Mouse (Mus musculus) midbrain, embryonic 14.5 days (tissue): Measurements from ENCODE around the gene Bmp3. TPM values are rescaled to one million over a fixed set of nuclear protein-coding genes. Genes with fewer than 3 reads are reported as not detected.
A peak's percentile ranks its signal among the peaks of the same experiment; 100 is the strongest.

ENCODE experiments used
- ATAC-seq: fragments of 200-750 bp; cut with Nextera tagmentation; 2 replicates; pipeline ENCODE4 v1.8.0; 2017; ENCODE audit warnings: moderate number of reproducible peaks, moderate library complexity; ENCODE audit not compliant: low FRiP score, low TSS enrichment
- DNase-seq: peaks from one replicate; pipeline ENCODE4 v3.0.0-alpha.2; 2015
- H3K27ac ChIP-seq: fragments of 300-500 bp; sonication (generic); replicated peaks from 2 replicates; pipeline ENCODE4 v1.5.1; 2014; ENCODE audit warnings: mild to moderate bottlenecking, low read depth, low read length, moderate library complexity
- H3K27me3 ChIP-seq: fragments of 300-500 bp; sonication (generic); 2 replicates; pipeline ENCODE4 v1.6.1; 2014; ENCODE audit warnings: low read length, control low read depth, mixed read lengths; ENCODE audit not compliant: control insufficient read depth, insufficient read depth
- H3K36me3 ChIP-seq: fragments of 300-500 bp; sonication (generic); 2 replicates; pipeline ENCODE4 v1.6.1; 2014; ENCODE audit warnings: low read length, control low read depth; ENCODE audit not compliant: control insufficient read depth, insufficient read depth
- H3K4me1 ChIP-seq: fragments of 300-500 bp; sonication (generic); 2 replicates; pipeline ENCODE4 v1.6.1; 2014; ENCODE audit warnings: mild to moderate bottlenecking, antibody characterized with exemption, low read length, control low read depth; ENCODE audit not compliant: control insufficient read depth, insufficient read depth
- H3K4me2 ChIP-seq: fragments of 300-500 bp; sonication (generic); 2 replicates; pipeline ENCODE4 v1.6.1; 2014; ENCODE audit warnings: mild to moderate bottlenecking, low read length, moderate library complexity
- H3K4me3 ChIP-seq: fragments of 300-500 bp; sonication (generic); replicated peaks from 2 replicates; pipeline ENCODE4 v1.5.1; 2014; ENCODE audit warnings: low read depth, low read length
- H3K9ac ChIP-seq: fragments of 300-500 bp; sonication (generic); replicated peaks from 2 replicates; pipeline ENCODE4 v1.6.1; 2014; ENCODE audit warnings: mild to moderate bottlenecking, low read length, moderate library complexity
- H3K9me3 ChIP-seq: fragments of 300-500 bp; sonication (generic); 2 replicates; pipeline ENCODE4 v1.6.1; 2016; ENCODE audit warnings: low read length, control low read depth, mixed read lengths; ENCODE audit not compliant: control insufficient read depth
- WGBS: fragments of 180-500 bp; shearing (Covaris S2); extraction: QIAGEN DNeasy Blood & Tissue Kit; methylation state at CpG from one replicate; pipeline ENCODE4 v1.1.7; 2014; 5-methylcytosine and 5-hydroxymethylcytosine counted together
- polyA plus RNA-seq: library from polyadenylated mRNA; unstranded; fragments of >200 nt; fragmentation: Nextera tagmentation; extraction: Ambion mirVana; gene quantifications from 2 replicates; pipeline ENCODE4 v1.2.1, GENCODE M21; 2014

Bmp3 gene
- polyA plus RNA-seq, 1 experiment from 2014 or later = 2.1 TPM

GRCm38 (mm10) chr5:98842600-98843310 is 11.5 kb upstream of the Bmp3 start:
- ATAC-seq (no peak), DNase-seq (no peak)
- H3K27ac ChIP-seq = no peak overlapping the region
- WGBS = 91% methylated on average over 7 of the region's 7 CpGs
- H3K27me3 ChIP-seq = no peaks in the 10 kb centered on the region
- H3K36me3 ChIP-seq = no peaks in the 10 kb centered on the region
- no peak overlapping the region for H3K9ac ChIP-seq
- no peaks in the 10 kb centered on the region for H3K4me1 ChIP-seq
- no peak overlapping the region for H3K4me2 ChIP-seq
- H3K4me3 ChIP-seq = no peak overlapping the region
- no peaks in the 10 kb centered on the region for H3K9me3 ChIP-seq

GRCm38 (mm10) chr5:98844664-98845063 is 9.6 kb upstream of the Bmp3 start:
- no peak for ATAC-seq

DNA sequence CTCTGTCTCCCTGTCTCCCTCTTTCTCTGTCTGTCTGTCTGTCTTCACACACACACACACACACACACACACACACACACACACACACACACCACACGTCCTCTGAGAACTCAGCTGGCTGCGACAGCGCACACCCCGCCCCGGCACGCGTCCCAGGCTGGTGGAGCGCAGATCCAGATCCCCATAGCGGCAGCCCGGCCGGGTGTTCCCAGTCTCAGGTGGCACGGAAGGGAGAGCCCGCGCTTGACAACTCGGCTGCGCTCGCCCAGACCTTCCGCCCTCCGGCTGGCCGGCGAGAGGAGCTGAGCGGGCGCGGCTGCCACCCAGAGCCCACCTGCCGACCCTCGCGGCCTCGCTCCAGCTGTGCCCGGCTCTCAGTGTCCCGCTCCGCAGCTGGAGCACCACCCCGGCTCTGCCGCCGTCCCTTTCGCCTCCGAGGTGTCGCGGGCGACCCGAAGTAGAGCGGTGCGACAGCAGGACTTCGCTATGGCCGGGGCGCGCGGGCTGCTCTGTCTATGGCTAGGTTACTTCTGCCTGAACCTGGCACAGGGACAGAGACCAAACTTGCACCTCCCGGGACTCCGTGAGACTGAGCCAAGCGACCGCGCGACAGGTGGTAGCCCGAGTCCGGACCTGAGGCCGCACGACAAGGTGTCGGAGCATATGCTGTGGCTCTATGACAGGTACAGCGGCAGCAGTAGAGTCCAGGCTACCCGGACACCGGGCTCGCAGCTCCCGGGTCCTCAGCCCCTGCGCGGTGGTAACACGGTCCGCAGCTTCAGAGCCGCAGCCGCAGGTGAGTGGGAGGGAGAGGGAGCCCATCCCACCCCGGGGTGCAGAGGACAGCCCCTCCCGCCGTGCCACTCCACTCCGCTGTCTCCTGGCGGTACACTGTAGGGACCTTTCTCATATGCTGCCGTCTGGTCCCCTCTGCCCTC is 681 bp downstream of the Bmp3 start:
- Histone ChIP-seq H3K4me3 (peak overlapping the region; percentile 61), H3K27ac (no peak overlapping the region), H3K27me3 (peaks cover 41% of the 10 kb centered on the region), H3K9ac (peak overlapping the region; percentile 57), H3K4me1 (peaks cover 6% of the 10 kb centered on the region; the same call in 1 of the 2 replicates), H3K9me3 (no peaks in the 10 kb centered on the region), H3K4me2 (peak overlapping the region; percentile 99), H3K36me3 (no peaks in the 10 kb centered on the region)
- peak; percentile 76 for ATAC-seq
- DNase-seq = peak; percentile 72
- WGBS = under 1% methylated on average over 75 of the region's 75 CpGs

More at GRCm38 (mm10) chr5:98844664-98845063, 9.6 kb upstream of the Bmp3 start:
- H3K9ac ChIP-seq = no peak overlapping the region
- H3K4me1 ChIP-seq = no peaks in the 10 kb centered on the region
- WGBS = 82% methylated on average over 1 of the region's 1 CpGs
- H3K36me3 ChIP-seq = no peaks in the 10 kb centered on the region
- H3K4me3 ChIP-seq = no peak overlapping the region
- H3K4me2 ChIP-seq = no peak overlapping the region
- H3K27ac ChIP-seq = no peak overlapping the region
- no peaks in the 10 kb centered on the region for H3K27me3 ChIP-seq
- DNase-seq = no peak
- H3K9me3 ChIP-seq = no peaks in the 10 kb centered on the region

DNA sequence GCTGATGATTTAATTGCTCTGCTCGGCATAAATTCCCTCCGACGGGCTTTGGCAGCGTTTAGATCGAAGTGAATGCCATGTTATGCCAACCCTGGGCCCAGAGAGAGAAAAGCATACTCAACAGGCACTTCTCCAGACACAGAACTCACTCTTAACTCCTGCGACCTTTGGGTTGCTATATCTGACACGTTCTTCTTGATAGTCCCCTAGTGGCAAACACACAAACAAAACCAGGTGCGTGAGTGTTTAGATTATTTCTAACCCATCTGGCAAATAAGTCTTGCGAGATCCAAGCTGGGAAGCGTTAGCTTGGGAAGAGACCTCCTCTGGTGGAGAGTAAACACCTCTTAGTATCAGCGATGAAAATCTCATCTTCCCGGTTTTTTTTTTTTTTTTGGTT is 1.5 kb downstream of the Bmp3 start:
- no peak overlapping the region for H3K27ac ChIP-seq
- no peaks in the 10 kb centered on the region for H3K9me3 ChIP-seq
- no peaks in the 10 kb centered on the region for H3K36me3 ChIP-seq
- peak overlapping the region; percentile 61 for H3K4me3 ChIP-seq
- no peak overlapping the region for H3K9ac ChIP-seq
- 18% methylated on average over 12 of the region's 12 CpGs for WGBS
- H3K4me1 ChIP-seq = peaks cover 6% of the 10 kb centered on the region; the same call in 1 of the 2 replicates
- DNase-seq = peak; percentile 41
- peaks cover 41% of the 10 kb centered on the region for H3K27me3 ChIP-seq
- ATAC-seq = no peak
- H3K4me2 ChIP-seq = peak overlapping the region; percentile 99

GRCm38 (mm10) chr5:98856356-98856755 is 2.1 kb downstream of the Bmp3 start:
- DNase-seq = no peak
- Histone ChIP-seq H3K27me3 (peaks cover 41% of the 10 kb centered on the region), H3K9me3 (no peaks in the 10 kb centered on the region), H3K27ac (no peak overlapping the region), H3K36me3 (no peaks in the 10 kb centered on the region), H3K4me2 (0 out of 2 replicates have a peak overlapping the region, but pooled peaks have one; percentile 99), H3K4me3 (no peak overlapping the region), H3K9ac (no peak overlapping the region), H3K4me1 (peaks cover 6% of the 10 kb centered on the region; the same call in 1 of the 2 replicates)
- no peak for ATAC-seq
- 78% methylated on average over 7 of the region's 7 CpGs for WGBS

DNA sequence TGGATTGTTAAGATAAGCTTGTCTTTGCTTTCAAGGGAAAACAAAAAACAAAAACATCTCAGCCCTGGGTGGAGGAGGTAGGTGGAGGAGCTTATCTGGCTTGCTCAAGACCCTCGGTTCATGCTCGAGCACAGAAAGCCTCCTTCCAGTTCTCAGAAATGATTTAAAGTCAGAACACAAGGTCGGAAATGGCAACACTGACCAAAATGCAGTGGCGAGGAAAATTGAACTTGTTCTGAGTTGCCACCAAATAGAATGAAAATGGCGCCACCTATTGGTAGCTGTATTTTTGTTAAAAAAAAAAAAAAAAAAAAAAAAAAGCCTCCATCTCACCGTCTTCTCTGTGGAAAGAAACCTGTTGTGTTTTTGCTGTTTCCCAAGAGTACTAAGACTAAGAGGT is 9.7 kb downstream of the Bmp3 start:
- H3K4me3 ChIP-seq = no peak overlapping the region
- under 1% methylated on average over 6 of the region's 6 CpGs for WGBS
- ATAC-seq (no peak), DNase-seq (peak; percentile 88)
- no peak overlapping the region for H3K9ac ChIP-seq
- no peak overlapping the region for H3K27ac ChIP-seq
- H3K9me3 ChIP-seq = no peaks in the 10 kb centered on the region
- H3K4me2 ChIP-seq = peak overlapping the region; percentile 21; the same call in 1 of the 2 replicates
- no peaks in the 10 kb centered on the region for H3K36me3 ChIP-seq
- no peaks in the 10 kb centered on the region for H3K27me3 ChIP-seq
- H3K4me1 ChIP-seq = no peaks in the 10 kb centered on the region

- Histone ChIP-seq H3K9me3 (no peaks in the 10 kb centered on the region), H3K4me2 (no peak overlapping the region), H3K9ac (no peak overlapping the region), H3K4me3 (no peak overlapping the region), H3K27me3 (no peaks in the 10 kb centered on the region), H3K4me1 (no peaks in the 10 kb centered on the region), H3K27ac (no peak overlapping the region), H3K36me3 (no peaks in the 10 kb centered on the region)
- no peak for DNase-seq
- no peak for ATAC-seq
- 88% methylated on average over 5 of the region's 5 CpGs for WGBS
Observed at GRCm38 (mm10) chr5:98865146-98865545, 10.9 kb downstream of the Bmp3 start.

- no peak for ATAC-seq
Observed at GRCm38 (mm10) chr5:98876056-98876455, 21.8 kb downstream of the Bmp3 start.

More at GRCm38 (mm10) chr5:98876056-98876455, 21.8 kb downstream of the Bmp3 start:
- Histone ChIP-seq H3K36me3 (no peaks in the 10 kb centered on the region), H3K27ac (no peak overlapping the region), H3K9ac (no peak overlapping the region), H3K9me3 (no peaks in the 10 kb centered on the region), H3K4me2 (no peak overlapping the region), H3K4me1 (no peaks in the 10 kb centered on the region), H3K4me3 (no peak overlapping the region), H3K27me3 (no peaks in the 10 kb centered on the region)
- DNase-seq = no peak
- 75% methylated on average over 5 of the region's 5 CpGs for WGBS
